Mouse (Mus musculus) forebrain, embryonic 11.5 days (tissue): ENCODE results near the gene Rpl9-ps6. TPM values are rescaled to one million over a fixed set of nuclear protein-coding genes. Genes with fewer than 3 reads are reported as not detected.
"Not testable (repeated sequence)": the region's sequence is repeated elsewhere in the genome, so short reads cannot be mapped to it uniquely, and the experiment has no call there.

Experiments
- ATAC-seq: fragments of 200-750 bp; cut with Nextera tagmentation; replicated peaks from 2 replicates; pipeline ENCODE4 v1.8.0; 2017; ENCODE audit warnings: moderate TSS enrichment; ENCODE audit not compliant: low FRiP score
- DNase-seq: peaks from one replicate; pipeline ENCODE4 v3.0.0-alpha.2; 2017; ENCODE audit warnings: low spot score
- H3K27ac ChIP-seq: fragments of 300-500 bp; sonication (generic); 2 replicates; pipeline ENCODE4 v1.5.1; 2014; ENCODE audit warnings: low read depth, low read length
- H3K27me3 ChIP-seq: fragments of 300-500 bp; sonication (generic); 2 replicates; pipeline ENCODE4 v1.6.1; 2014; ENCODE audit warnings: mild to moderate bottlenecking, low read length, mixed read lengths; ENCODE audit not compliant: control insufficient read depth, insufficient read depth
- H3K36me3 ChIP-seq: fragments of 300-500 bp; sonication (generic); 2 replicates; pipeline ENCODE4 v1.6.1; 2014; ENCODE audit warnings: mild to moderate bottlenecking, low read length, moderate library complexity, mixed read lengths; ENCODE audit not compliant: control insufficient read depth, insufficient read depth
- H3K4me1 ChIP-seq: fragments of 300-500 bp; sonication (generic); replicated peaks from 2 replicates; pipeline ENCODE4 v1.6.1; 2014; ENCODE audit warnings: low read length, mixed read lengths; ENCODE audit not compliant: control insufficient read depth, insufficient read depth
- H3K4me2 ChIP-seq: fragments of 300-500 bp; sonication (generic); 2 replicates; pipeline ENCODE4 v1.6.1; 2014; ENCODE audit warnings: low read depth, mild to moderate bottlenecking, low read length, moderate library complexity, mixed read lengths; ENCODE audit not compliant: severe bottlenecking
- H3K4me3 ChIP-seq: fragments of 300-500 bp; sonication (generic); 2 replicates; pipeline ENCODE4 v1.5.1; 2014; ENCODE audit warnings: low read depth, low read length
- H3K9ac ChIP-seq: fragments of 300-500 bp; sonication (generic); 2 replicates; pipeline ENCODE4 v1.6.1; 2014; ENCODE audit warnings: low read length
- H3K9me3 ChIP-seq: fragments of 300-500 bp; sonication (generic); 2 replicates; pipeline ENCODE4 v1.6.1; 2016; ENCODE audit warnings: low read length, mixed read lengths; ENCODE audit not compliant: control insufficient read depth
- WGBS: fragments of 180-500 bp; shearing (Covaris S2); extraction: QIAGEN DNeasy Blood & Tissue Kit; methylation state at CpG from one replicate; pipeline ENCODE4 v1.1.7; 2014; 5-methylcytosine and 5-hydroxymethylcytosine counted together
- polyA plus RNA-seq: library from polyadenylated mRNA; unstranded; fragments of >200 nt; fragmentation: Nextera tagmentation; extraction: Ambion mirVana; gene quantifications from 2 replicates; pipeline ENCODE4 v1.2.1, GENCODE M21; 2014

Rpl9-ps6 gene
- polyA plus RNA-seq, 1 experiment from 2014 or later: 82.9 TPM

DNA sequence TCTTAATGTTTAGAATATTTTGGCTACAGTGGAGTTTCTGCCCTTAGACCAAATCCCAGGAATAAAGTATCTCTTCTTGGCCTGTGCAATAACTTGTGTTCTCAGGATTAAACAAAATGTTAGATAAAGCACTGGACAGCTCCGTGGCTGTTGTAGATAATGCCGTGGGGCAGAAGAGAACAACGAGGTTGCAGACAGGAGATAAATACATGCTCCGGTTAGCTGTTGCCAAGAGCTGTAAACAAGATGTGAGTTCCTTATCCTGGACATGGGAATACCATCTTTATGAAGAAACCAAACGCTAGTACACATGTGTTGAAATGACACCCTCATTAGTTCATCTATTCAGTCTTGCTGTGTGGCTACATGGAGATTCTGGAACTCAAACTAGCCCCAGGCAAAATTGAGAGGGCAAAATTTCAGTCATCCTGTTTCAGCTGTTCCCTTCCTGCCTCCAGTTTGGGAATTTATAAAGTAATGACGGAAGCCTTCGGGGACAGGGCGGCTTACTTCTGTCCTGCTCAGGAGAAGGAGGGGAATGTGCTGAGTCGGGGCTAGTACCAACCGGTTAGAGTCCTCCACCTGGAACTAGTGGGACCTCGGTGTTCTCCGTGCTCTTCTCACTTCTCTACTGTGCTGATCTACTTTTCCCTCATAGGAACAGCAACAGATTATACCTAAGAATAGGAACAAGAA lies 9.8 kb upstream of the Rpl9-ps6 start:
- H3K4me3 ChIP-seq: no peak overlapping the region
- H3K27ac ChIP-seq: no peak overlapping the region
- H3K9ac ChIP-seq: no peak overlapping the region
- no peaks in the 10 kb centered on the region for H3K9me3 ChIP-seq
- no peaks in the 10 kb centered on the region for H3K4me1 ChIP-seq
- DNase-seq (no peak), ATAC-seq (no peak)
- H3K27me3 ChIP-seq: no peaks in the 10 kb centered on the region
- no peaks in the 10 kb centered on the region for H3K36me3 ChIP-seq
- no peak overlapping the region for H3K4me2 ChIP-seq
- WGBS: 91% methylated on average over 12 of the region's 12 CpGs

DNA sequence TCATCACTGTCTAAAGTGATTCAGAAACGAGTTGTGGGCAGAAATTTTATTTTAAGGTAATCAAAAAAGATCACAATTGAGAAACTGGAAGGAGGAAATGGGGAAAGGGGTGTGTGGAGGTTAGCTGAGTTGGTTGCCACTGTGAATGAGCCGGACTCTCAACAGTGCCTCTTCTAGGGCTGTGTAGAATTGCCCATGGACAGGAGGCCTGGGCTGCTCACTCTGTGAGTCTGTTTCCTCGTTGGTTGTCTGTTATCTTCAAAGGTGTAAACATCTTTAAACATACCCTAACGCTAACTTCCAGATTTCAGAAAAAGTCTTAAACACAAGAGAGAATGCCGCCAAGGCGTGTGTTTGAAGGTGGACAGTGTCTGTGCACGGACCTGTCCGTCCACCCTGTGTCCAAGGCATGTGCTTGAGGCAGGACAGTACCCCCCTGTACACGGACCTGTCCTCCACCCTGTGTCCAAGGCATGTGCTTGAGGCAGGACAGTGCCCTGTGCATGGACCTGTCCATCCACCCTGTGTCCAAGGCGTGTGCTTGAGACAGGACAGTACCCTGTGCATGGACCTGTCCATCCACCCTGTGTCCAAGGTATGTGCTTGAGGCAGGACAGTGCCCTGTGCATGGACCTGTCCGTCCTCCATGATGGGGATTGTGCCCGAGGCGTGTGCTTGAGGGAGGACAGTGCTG lies 4.3 kb upstream of the Rpl9-ps6 start:
- Histone ChIP-seq H3K4me1 (no peaks in the 10 kb centered on the region), H3K4me3 (no peak overlapping the region), H3K27ac (no peak overlapping the region), H3K4me2 (no peak overlapping the region), H3K36me3 (no peaks in the 10 kb centered on the region), H3K9ac (no peak overlapping the region), H3K27me3 (no peaks in the 10 kb centered on the region), H3K9me3 (no peaks in the 10 kb centered on the region)
- no peak for ATAC-seq
- no peak for DNase-seq
- 91% methylated on average over 13 of the region's 13 CpGs for WGBS

DNA sequence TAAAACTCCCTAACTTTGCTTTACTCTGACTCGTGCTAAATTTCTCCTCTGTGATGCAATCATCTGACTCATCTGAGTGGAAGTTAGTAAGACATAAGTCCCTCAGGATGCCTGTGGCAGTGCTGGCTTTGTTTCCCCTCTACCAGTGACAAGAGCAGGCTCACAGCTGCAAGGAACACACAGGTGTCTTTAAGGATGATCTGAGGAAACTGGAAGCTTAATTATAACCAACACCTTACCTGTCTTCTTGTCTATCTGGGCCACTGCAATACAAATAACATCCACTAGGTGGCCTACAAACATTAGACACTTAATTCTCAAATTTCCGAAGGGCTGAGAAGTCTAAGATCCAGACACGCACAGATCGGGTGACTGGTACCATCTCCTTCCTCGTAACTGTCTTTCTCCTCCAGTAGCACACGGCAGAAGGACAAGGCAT lies 3.7 kb upstream of the Rpl9-ps6 start:
- H3K27ac ChIP-seq: no peak overlapping the region
- no peak for ATAC-seq
- no peak for DNase-seq
- WGBS: 50% methylated on average over 6 of the region's 6 CpGs
- no peaks in the 10 kb centered on the region for H3K27me3 ChIP-seq
- H3K9ac ChIP-seq: no peak overlapping the region
- H3K36me3 ChIP-seq: no peaks in the 10 kb centered on the region
- no peak overlapping the region for H3K4me2 ChIP-seq
- no peaks in the 10 kb centered on the region for H3K4me1 ChIP-seq
- no peak overlapping the region for H3K4me3 ChIP-seq
- no peaks in the 10 kb centered on the region for H3K9me3 ChIP-seq

DNA sequence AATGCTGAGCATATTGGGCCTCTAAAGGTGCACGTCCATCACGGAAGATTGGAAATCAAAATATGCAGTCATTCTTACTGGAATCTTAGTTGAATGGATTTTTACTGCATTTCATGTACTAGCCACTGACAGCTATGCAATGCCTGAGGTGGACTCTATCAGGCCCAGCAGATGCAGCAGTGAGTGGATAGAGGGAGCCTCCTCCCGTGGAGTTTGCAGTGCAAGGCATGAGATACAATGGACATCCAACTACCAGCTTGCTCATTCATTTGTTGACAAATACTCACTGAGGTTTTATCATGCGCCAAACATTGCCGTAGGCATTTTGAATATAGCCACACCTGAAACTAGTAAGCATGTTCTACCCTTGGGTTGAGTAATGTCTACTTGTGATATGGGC lies 947 bp upstream of the Rpl9-ps6 start:
- no peak for ATAC-seq
- Histone ChIP-seq H3K4me1 (no peaks in the 10 kb centered on the region), H3K4me3 (no peak overlapping the region), H3K36me3 (no peaks in the 10 kb centered on the region), H3K4me2 (no peak overlapping the region), H3K27ac (no peak overlapping the region), H3K9me3 (no peaks in the 10 kb centered on the region), H3K27me3 (no peaks in the 10 kb centered on the region), H3K9ac (no peak overlapping the region)
- DNase-seq: no peak
- 94% methylated on average over 5 of the region's 5 CpGs for WGBS

DNA sequence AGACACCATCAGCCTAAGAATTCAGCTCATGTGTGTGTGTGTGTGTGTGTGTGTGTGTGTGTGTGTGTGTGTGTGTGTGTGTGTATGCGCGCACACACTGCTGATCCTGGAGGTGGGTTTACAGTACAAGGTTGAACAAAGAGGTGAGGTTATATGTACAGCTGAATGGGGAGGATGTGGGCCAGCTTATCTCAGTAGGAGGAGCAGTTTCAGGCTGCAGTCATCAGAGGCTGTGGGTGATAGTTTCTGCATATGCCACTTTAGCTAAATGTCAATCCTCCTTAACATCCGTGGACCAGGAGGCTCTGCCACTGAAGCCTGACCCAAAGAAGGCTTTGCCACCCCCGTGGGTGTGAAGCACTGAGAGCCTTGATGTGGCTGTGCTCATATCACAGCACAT lies 1.1 kb downstream of the Rpl9-ps6 start:
- WGBS: 84% methylated on average over 4 of the region's 4 CpGs
- no peak for ATAC-seq
- Histone ChIP-seq H3K4me1 (no peaks in the 10 kb centered on the region), H3K4me2 (no peak overlapping the region), H3K4me3 (no peak overlapping the region), H3K27me3 (no peaks in the 10 kb centered on the region), H3K9ac (no peak overlapping the region), H3K9me3 (no peaks in the 10 kb centered on the region), H3K27ac (no peak overlapping the region), H3K36me3 (no peaks in the 10 kb centered on the region)
- no peak for DNase-seq

DNA sequence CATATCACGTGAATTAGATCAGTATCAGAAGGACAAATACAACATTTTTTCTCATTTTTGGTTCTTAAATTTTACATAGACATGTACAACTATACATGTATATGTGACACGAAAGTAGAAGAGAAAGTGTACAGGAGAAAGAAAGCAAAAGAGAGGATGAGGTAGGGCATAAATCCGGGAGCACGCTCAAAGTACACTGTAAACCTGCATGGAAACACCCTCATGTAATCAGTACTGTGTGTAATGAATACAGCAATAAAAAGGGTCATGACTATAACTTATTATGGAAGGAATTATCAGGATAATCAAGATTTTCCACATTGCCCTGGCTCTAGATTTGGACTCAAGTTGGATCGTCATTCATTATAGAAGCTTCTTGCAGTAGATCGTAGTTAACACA lies 3.3 kb downstream of the Rpl9-ps6 start:
- 97% methylated on average over 6 of the region's 6 CpGs for WGBS
- peaks cover 5% of the 10 kb centered on the region; the same call in 1 of the 2 replicates for H3K9me3 ChIP-seq
- no peak for ATAC-seq
- DNase-seq: no peak
- H3K4me2 ChIP-seq: no peak overlapping the region
- H3K27me3 ChIP-seq: no peaks in the 10 kb centered on the region
- H3K27ac ChIP-seq: no peak overlapping the region
- no peaks in the 10 kb centered on the region for H3K36me3 ChIP-seq
- no peak overlapping the region for H3K9ac ChIP-seq
- H3K4me1 ChIP-seq: no peaks in the 10 kb centered on the region
- H3K4me3 ChIP-seq: no peak overlapping the region

DNA sequence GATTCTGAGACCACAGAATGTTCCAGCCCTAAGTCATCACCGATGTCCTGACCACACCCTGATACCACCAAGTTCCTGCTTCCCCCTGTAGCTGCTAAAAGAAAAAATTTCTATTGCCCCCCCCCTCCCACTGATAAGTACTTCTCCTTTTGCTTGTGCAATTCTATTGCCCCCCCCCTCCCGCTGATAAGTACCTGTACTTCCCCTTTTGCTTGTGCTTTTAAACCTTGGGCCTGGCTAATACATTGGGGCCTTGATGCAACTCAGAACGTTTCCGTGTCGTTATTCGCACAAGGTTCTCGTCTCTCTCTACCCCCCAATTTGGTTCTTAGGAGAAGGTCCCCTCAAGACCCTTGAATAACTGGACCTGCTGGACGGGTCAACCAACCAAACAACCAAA lies 8.7 kb downstream of the Rpl9-ps6 start:
- H3K27me3 ChIP-seq, H3K27ac ChIP-seq, H3K36me3 ChIP-seq, H3K4me1 ChIP-seq, H3K9me3 ChIP-seq, H3K4me3 ChIP-seq, DNase-seq, H3K4me2 ChIP-seq, H3K9ac ChIP-seq, ATAC-seq: not testable (repeated sequence)
- WGBS: 81% methylated on average over 8 of the region's 8 CpGs

DNA sequence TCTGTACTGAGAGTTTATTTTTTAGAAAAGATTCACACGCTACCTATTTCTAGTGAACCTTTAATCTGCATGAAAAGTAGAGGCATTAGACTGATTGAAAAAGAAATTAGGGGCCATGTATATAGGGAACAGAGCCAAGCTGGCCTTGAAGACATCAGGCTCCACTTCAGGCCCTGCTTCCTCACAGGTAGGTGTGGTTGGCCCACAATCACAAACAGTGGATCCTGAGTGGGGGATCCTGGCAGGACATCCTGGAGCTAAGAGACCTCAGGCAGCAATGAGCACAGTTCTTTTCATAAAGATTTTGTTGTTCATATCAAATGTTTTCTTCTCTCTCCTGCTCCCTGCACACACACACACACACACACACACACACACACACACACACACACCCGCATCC lies 9.6 kb downstream of the Rpl9-ps6 start:
- no peaks in the 10 kb centered on the region for H3K36me3 ChIP-seq
- WGBS: 86% methylated on average over 2 of the region's 2 CpGs
- DNase-seq (no peak), ATAC-seq (no peak)
- no peaks in the 10 kb centered on the region for H3K27me3 ChIP-seq
- H3K4me2 ChIP-seq: no peak overlapping the region
- no peak overlapping the region for H3K27ac ChIP-seq
- no peaks in the 10 kb centered on the region for H3K4me1 ChIP-seq
- H3K4me3 ChIP-seq: no peak overlapping the region
- H3K9me3 ChIP-seq: peaks cover 5% of the 10 kb centered on the region; the same call in 1 of the 2 replicates
- no peak overlapping the region for H3K9ac ChIP-seq

DNA sequence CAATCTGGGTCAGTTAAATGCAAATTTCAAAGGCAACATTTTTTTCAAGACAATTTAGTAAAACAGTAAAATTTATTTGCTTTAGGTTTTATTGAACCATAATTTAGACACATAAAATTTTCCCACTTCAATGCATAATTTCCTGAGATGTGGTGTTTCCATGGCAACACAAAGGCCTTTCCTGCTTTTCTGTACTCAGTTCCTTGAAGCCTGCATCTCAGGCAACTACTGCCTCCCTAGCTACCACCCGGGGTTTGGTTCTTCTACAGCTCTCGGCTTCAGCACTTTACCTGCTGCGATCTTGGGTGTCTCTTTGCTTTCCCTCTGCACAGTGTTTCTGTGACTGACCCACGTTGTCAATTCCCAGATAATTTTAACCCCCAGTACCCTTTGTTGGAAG lies 14.1 kb downstream of the Rpl9-ps6 start:
- no peaks in the 10 kb centered on the region for H3K36me3 ChIP-seq
- H3K27ac ChIP-seq: no peak overlapping the region
- H3K27me3 ChIP-seq: no peaks in the 10 kb centered on the region
- no peak for ATAC-seq
- WGBS: 77% methylated on average over 4 of the region's 4 CpGs
- no peak overlapping the region for H3K9ac ChIP-seq
- H3K9me3 ChIP-seq: no peaks in the 10 kb centered on the region
- H3K4me2 ChIP-seq: no peak overlapping the region
- DNase-seq: no peak
- H3K4me3 ChIP-seq: no peak overlapping the region
- no peaks in the 10 kb centered on the region for H3K4me1 ChIP-seq
